Mouse (Mus musculus): ENCODE measurements around the gene Olfr1196. TPM values are rescaled to one million over a fixed set of nuclear protein-coding genes. Genes with fewer than 3 reads are reported as not detected.
"Not testable (repeated sequence)": the region's sequence is repeated elsewhere in the genome, so short reads cannot be mapped to it uniquely, and the experiment has no call there.

The Olfr1196 gene
- not detected for total RNA-seq (2021)
- long read RNA-seq, experiment 1, result 0 reads
- long read RNA-seq, experiment 2, result 0 reads

DNA sequence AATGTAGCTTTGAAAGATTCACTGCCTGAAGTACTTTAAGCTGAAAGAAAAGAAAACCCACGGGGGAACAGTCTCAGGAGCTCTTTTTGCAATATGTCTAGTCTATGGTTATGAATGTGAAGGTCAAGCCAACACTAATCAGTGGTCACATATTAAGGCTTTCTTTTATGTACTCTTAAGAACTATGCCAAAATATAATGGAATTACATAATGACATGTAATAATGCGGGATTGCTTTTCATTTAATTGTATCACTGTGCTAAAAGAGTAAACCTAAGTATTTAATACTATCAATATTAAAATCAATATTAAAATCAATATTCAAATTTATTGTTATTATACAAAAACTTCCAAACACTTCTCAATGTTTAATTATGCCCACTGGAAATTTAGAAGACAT, at the start of gene Olfr1196:
Gene Olfr1196, minus strand, starts transcription at position 101 of the 400 bp plus-strand sequence.
- DNase-seq (ENCODE audit: low spot score), result no peak

DNA sequence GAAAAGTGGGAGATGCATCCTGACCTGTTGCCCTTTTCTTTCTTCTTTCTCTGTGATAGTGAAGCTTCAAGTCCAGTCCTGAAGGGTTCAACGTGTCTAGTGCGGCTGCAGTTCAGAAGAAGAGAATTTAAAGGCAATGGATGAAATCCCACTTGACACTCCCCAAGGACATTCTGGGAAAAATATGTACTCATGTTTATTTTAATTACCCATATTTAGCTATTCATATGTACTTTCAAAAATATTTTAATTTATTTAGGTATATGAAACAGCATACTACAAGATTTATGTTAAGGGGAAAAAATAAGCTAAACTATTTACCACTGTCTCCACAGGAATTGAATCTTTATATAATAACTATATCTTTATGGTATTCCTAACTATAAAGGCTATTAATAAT, 46.9 kb upstream of the Olfr1196 start, which contains the start of gene Olfr1198:
Gene Olfr1198, minus strand, starts transcription at position 101 of the 400 bp plus-strand sequence.
- no peak for DNase-seq (ENCODE audit: low spot score)

DNA sequence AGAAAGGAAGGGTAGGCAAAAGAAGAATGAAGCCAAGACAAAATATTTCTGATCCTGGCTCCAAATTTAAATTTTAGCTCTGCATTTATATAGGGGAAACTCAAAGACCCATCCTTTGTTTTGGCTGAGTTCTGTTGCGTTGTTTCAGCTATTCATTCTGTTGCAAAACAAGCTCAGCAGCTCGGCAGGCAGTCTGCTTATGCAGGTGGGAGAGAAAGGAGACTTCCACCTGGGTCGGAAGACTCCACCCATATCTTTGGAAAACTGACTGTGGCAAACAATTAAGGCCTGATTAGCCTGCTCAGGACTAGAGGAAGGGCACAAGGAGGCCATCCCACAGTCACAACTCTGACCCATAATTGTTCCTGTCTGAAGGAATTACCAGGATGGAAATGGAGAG, 39.0 kb upstream of the Olfr1196 start:
- DNase-seq (ENCODE audit: low spot score), result no peak

DNA sequence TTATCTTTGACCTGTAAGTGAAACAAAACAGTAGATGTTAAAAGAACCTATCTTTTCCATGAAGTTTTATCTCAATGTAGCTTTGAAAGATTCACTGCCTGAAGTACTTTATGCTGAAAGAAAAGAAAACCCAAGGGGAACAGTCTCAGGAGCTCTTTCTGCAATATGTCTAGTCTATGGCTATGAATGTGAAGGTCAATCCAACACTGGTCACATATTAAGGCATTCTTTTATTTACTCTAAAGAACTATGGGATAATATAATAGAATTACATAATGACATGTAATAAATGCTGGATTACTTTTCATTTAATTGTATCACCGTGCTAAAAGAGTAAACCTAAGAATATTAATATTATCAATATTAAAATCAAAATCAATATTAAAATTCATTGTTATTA, 27.9 kb upstream of the Olfr1196 start, which contains the start of gene Olfr1197:
Gene Olfr1197, minus strand, starts transcription at position 101 of the 400 bp plus-strand sequence.
- DNase-seq (ENCODE audit: low spot score), result no peak

DNA sequence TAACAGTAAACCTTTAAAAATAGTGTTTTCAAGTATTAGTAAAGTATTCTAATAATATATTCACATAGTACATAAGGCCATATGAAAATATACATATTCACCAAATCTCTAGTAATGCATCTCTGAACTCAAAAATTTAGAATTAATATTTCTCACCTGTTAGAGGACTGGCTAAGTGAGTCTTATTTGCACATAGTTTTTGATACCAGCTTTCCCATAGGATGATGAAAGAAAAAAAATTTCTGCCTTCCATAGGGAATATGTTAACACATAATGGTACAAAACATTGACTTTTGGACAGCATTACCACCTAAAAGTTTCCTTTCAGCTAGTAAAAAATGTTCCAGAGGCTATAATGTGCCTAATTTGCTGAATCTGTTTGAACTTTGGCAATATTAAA, 15.3 kb downstream of the Olfr1196 start, which contains the start of gene Olfr1195:
Gene Olfr1195, minus strand, starts transcription at position 101 of the 400 bp plus-strand sequence.
- no peak for DNase-seq (ENCODE audit: low spot score)

DNA sequence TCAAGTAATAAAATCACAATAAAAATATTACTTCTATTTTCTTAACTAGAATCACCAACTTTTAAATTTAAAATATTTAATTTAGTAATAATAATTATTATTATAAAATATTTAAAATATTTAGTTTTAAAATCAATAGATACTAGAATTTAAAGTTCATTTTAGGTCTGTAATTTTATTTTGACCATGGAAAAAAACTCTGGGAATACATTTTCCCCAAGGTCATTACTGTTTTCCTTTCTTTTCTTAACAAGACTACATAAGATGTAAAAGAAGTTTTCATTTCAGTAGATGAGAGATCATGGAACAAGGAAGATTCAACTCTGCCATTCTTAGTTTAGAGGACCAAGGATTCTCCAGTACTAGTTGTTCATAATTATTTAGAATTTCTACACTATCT, 29.1 kb downstream of the Olfr1196 start, which contains the start of gene Olfr1193:
Gene Olfr1193, plus strand, starts transcription at position 301 of the 400 bp plus-strand sequence.
- DNase-seq (ENCODE audit: low spot score), result not testable (repeated sequence)

DNA sequence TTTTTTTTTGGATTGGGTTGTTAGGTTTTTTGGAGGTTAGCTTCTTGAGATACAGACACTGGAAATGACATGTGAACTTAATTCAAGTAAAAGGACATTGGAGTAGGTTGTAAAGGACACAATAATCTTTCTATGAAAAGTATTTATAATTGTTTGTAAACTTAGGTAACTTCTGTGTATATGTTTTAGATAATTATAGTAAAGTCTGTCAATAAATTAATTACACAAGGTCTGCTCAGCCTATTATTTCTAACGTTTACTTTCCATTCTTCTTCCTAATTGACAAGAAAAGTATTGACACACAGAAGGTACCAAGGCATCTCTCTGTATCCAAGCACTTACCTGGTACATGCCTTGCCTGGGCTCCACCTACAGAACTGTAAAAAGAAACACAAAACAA, 56.2 kb downstream of the Olfr1196 start, which contains the start of gene Olfr1192-ps1:
Gene Olfr1192-ps1, plus strand, starts transcription at position 301 of the 400 bp plus-strand sequence.
- DNase-seq (ENCODE audit: low spot score), result no peak

Other genes with a start within 250 kb of the Olfr1196 start
- not detected for gene Olfr1183, start 249.7 kb downstream of the Olfr1196 start, total RNA-seq (2021)
- gene Olfr1184, start 221.0 kb downstream of the Olfr1196 start, total RNA-seq (2021), result not detected
- not detected for gene Olfr1185-ps1, start 211.3 kb downstream of the Olfr1196 start, total RNA-seq (2021)
- not detected for gene Olfr1186, start 186.0 kb downstream of the Olfr1196 start, total RNA-seq (2021)
- gene Olfr1188, start 147.7 kb downstream of the Olfr1196 start, total RNA-seq (2021), result not detected
- not detected for gene Olfr1189, start 118.1 kb downstream of the Olfr1196 start, total RNA-seq (2021)
- under 1 TPM in 1 of 2 experiments, not detected in 1; 0.05 TPM for gene Olfr1191-ps1, start 64.1 kb downstream of the Olfr1196 start, total RNA-seq (2021)
- gene Olfr1192-ps1, start 56.1 kb downstream of the Olfr1196 start, total RNA-seq (2021), result not detected
- gene Olfr1193, start 29.0 kb downstream of the Olfr1196 start, total RNA-seq (2021), result not detected
- not detected for gene Olfr1195, start 15.4 kb downstream of the Olfr1196 start, total RNA-seq (2021)
- gene Olfr1197, start 27.8 kb upstream of the Olfr1196 start, total RNA-seq (2021), result not detected
- not detected for gene Olfr1198, start 46.8 kb upstream of the Olfr1196 start, total RNA-seq (2021)
- gene Olfr1199, start 55.9 kb upstream of the Olfr1196 start, total RNA-seq (2021), result not detected
- not detected for gene Olfr1200, start 65.9 kb upstream of the Olfr1196 start, total RNA-seq (2021)
- not detected for gene Olfr1201, start 88.4 kb upstream of the Olfr1196 start, total RNA-seq (2021)
- not detected for gene Olfr1202, start 109.9 kb upstream of the Olfr1196 start, total RNA-seq (2021)
- not detected for gene Olfr1205, start 125.1 kb upstream of the Olfr1196 start, total RNA-seq (2021)
- gene Olfr1204, start 144.7 kb upstream of the Olfr1196 start, total RNA-seq (2021), result not detected
- not detected for gene Olfr1206, start 158.6 kb upstream of the Olfr1196 start, total RNA-seq (2021)
- not detected for gene Olfr1208, start 197.7 kb upstream of the Olfr1196 start, total RNA-seq (2021)
- not detected for gene Olfr1209, start 210.6 kb upstream of the Olfr1196 start, total RNA-seq (2021)
- not detected for gene Olfr1211, start 233.5 kb upstream of the Olfr1196 start, total RNA-seq (2021)
- gene Olfr1212, start 249.4 kb upstream of the Olfr1196 start, total RNA-seq (2021), result not detected